Mouse (Mus musculus): Measurements from ENCODE around the gene Kcne3. TPM values are rescaled to one million over a fixed set of nuclear protein-coding genes. Genes with fewer than 3 reads are reported as not detected.

Gene Kcne3
- total RNA-seq, 2 experiments from 2014 or later: 0.56 to 1.1 TPM

DNA sequence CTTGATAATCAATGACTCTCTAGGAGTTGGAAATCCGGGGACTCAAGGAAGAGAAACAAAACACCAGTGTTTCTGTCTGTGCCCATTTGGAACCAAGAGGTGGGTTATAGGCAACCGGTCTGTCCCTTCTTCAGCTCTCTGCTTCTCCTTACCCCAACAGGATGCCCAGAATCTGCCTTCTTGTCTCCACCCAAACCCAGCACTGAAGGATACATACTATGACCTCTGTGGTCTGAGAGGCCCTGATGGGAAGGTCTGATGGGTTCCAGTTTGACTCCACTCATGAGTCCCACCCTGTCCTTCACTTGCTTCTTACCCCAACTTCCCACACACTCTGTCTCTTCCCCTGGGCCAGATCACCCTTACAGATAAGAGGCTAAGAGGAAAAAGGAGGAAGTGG, 4.9 kb downstream of the Kcne3 start:
- no peak for DNase-seq (ENCODE audit: low spot score in 2 of 2)

DNA sequence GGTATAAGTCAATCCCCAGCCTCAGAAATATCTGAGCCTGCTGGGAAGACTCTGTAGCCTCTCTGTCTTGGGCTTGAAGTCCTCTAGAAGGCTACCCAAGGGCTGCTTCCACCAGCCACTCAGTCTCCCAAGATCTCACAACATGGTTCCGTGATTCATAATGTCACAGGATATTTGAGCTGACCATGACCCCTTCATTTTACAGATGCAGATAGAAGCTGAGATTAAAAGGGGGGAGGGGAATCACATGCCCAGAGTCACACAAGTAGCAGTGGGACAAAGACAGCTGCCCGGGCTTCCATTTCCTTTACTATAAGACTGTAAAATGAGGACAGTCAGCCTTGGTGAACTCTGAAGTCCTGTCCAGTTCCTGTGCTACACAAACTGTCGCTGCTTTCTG, 5.3 kb downstream of the Kcne3 start:
- DNase-seq (ENCODE audit: low spot score in 2 of 2): no peak

DNA sequence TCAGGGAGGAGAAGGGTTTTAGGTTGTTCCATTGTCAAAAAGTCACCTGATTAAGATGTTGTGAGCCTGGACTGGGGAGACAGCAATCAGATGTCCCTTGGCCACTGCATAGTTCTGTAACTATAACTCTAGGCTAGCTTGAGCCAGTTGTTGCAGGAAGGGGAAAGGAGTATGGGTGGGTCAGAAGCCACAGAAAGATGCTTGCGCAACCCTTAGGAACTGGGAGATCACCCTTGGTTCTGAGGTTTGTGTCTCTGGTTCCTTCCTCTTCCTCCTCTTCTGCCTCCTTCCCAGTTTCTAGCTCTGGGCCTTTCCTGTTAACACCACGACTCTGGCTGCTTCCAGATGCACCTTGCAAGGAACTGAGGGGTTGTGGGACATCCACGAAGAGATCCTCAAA, 6.1 kb downstream of the Kcne3 start:
- no peak for DNase-seq (ENCODE audit: low spot score in 2 of 2)

DNA sequence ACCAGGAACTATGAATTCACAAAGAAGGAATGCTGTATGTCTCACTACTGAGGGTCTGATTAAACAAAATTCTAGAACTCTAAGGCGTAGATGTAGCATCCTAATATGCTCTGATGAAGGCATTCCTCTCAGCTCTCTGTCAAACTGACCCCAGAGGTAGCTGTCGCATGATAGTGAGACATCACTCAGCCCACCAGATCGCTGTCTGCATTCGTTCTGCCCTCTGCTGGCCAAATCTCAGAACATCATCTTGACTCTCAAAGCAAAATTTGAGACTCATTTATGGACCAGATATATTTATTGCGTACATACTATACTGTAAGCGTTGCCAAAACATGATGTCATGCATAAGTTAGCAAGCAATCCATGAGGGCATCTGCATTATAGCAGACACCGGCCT, 11.3 kb downstream of the Kcne3 start:
- peak; percentile 26 to 55 for DNase-seq (ENCODE audit: low spot score in 2 of 2)

DNA sequence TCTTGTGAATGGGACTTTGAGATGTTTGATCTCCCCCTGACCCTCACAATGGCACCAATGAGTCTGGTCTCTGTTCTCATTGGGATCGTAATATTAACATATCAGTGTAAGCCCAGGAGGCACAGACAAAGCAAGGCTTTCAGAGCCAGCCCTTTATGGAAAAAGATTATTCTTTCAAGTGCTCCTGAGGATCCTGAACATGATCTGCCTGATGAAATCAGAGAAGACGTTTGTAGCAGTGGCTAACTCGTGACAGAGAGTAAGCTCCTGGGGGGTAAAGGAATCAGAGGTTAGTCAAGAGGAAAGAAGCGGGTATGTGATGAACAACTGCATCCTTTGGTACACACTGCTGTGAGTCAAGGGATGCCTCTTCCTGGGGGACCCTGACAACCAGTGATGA, 13.9 kb downstream of the Kcne3 start:
- no peak for DNase-seq (ENCODE audit: low spot score in 2 of 2)

DNA sequence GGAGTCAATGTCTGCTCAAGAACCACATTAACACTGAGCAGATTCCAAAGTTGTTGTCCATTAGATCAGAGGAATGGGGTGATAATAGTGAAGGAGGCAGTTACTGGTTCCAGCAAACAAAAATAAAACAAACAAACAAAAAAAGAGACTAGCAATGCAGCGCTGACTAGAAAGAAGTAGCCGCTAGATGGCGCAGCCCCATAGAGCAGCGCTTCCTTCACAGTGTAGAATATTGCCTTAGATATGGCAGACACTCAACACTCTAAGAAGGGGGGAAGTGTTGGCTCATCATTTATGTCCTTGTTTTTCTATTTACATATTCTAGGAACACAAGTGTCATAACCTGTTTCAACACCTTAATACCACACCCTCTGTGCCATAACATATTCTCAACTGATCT, 14.5 kb downstream of the Kcne3 start:
- DNase-seq (ENCODE audit: low spot score in 2 of 2): peak; percentile 52 to 53

DNA sequence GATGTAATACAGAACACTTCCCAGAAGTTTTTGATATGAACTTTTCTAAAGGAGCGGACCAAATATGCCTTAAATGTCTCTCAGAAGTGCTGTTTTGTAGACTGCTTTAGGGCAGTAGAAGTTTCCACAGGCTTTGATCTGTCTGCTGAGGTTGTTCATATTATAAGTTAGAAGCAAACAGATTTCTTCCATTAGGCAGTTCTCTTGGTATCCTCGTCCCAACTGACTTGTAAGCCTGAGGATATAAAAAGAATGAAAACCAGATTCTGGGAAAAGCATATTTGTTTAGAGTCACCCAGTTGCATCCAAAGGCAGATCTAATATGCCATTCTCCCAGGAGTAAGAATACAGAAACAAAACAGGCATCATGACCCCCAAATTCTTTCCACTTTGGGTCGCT, 24.9 kb downstream of the Kcne3 start:
- no peak for DNase-seq (ENCODE audit: low spot score in 2 of 2)

DNA sequence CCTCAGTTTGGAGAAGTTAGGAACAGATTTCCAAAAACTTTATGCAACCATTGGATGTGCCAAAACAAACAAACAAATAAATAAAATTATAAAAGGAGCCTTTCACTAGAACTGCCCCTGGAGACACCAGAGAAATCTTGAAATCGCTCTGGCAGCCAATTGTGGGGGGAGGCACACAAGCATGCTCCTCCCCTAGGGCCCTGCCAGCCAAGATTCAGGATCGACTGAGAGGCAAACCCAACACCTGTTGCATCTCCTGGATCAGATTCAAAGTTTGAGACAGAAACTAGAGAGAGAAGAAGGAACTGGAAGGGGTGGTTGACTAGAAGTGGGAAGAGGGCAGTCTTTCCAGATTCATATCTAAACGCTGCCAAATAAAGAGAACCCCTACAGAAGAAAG, 27.3 kb downstream of the Kcne3 start:
- DNase-seq (ENCODE audit: low spot score in 2 of 2): no peak

DNA sequence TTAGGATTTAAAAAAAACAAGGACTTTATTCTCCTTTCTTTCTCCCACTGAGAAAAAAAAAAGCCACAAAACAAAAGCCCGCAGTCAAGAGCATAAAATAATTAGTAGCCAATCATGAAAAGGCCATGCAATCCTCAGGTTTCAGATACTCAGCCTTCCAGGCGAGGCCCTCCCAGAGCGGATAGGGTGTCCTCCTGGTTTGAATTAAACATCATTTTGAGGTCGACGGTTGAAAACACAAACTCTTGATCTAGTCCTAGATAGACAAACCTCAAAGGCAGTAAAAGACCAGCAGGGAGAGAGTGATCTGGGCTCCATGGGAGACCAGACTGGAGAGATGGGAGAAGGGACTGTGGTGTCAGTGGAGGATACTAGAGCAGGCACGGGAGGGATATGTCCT, 28.6 kb downstream of the Kcne3 start:
- DNase-seq (ENCODE audit: low spot score in 2 of 2): no peak

DNA sequence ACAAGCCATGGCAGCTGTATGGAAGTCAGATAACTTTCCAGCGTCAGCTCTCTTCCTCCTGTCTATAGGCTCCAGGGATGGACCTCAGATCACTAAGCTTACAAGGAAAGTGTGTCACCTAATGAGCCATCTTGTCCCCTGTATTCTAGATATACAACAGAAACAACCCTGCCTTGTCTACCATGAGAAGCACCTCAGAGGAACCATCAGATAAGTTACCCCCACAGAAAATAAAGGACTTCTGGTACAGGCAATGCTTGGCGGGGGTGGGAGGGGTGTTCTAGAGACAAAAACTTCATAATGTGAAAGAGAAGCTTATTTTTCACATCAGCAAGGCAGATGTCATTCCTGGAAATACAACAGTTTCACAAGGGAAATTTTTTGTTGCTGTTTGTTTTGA, 29.8 kb downstream of the Kcne3 start:
- DNase-seq (ENCODE audit: low spot score in 2 of 2): no peak

DNA sequence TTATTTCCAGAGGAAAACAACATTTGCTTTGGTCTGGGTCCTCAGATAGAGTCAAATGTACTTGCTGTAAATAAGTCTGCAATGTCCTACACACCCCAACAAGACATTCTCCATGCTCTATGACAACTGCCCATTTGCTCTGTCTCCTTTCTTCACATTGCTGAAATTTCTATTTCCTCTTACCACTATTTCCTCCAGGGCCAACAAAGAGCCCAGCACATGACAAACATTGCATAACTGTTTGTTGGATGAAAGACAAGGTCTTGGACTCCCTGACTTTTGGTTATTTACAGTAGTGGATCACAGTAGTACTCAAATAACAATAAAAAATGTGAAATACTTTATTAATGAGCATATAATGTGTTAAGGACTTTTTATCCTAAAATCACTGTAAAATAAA, 31.6 kb downstream of the Kcne3 start:
- DNase-seq (ENCODE audit: low spot score in 2 of 2): no peak

DNA sequence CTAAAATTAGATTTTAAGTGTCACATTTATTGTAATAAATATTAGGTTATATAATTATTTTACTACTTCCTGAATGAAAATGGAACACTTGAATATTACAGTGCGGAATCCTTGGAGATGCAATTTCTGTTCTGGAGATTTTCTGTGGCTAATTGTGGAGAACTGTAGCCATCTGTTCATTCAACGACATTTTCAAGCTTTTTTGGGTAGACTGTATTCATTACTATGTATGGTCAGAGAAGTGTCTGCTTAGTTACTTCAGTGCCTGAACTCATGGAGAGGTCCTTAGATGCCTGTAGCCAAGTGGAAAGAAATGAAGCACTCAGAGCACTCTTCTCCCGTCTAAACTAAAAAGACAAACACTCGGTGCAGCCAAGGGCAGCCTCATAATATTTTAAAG, 38.0 kb downstream of the Kcne3 start:
- no peak for DNase-seq (ENCODE audit: low spot score in 2 of 2)

DNA sequence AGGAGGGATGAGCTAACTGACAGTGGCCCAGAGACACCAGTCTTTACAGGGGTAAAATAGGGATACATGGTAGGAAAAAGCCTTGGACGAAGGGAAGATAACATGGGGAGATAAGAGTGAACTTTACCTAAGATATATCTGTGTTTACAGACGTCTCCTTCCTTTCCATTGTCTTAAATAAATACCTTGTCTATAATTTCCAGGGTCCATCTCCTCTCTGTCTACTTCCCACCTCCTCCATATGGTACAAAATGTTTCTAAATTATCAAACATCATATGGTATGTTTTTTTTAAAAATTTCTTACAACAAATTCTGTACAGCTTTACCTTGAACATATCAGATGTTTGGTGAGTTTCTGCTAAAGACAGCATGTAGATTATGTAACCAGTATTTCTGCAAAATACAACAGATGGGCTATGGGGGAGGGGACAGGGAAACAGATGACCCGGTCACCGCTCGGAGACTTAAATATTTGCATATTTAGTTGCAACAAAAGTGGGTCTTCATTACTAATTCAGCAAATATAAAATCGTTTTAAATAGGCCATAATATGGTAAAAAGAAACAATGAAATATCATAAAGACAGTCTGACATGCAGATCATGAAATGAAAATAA, 38.9 kb downstream of the Kcne3 start:
- no peak for DNase-seq (ENCODE audit: low spot score in 2 of 2)

DNA sequence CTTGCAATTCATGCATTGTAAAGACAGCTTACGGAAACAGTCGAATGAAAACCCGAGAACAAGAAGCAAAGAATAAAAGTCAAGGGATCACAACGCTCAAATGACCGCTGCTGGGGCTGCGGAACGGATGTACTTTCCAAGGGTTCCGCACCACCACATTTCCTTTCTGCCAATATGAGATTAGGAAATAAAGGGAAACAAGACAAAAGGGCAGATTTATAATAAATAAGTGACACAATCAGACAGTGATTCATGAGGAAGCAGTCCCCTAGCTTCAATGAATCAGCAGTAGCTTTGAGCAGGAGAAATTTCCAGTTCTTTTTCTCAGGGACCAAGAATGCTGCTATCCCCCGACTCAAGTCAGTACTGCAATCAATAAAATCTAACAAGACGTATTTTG, 39.7 kb downstream of the Kcne3 start:
- DNase-seq (ENCODE audit: low spot score in 2 of 2): no peak

DNA sequence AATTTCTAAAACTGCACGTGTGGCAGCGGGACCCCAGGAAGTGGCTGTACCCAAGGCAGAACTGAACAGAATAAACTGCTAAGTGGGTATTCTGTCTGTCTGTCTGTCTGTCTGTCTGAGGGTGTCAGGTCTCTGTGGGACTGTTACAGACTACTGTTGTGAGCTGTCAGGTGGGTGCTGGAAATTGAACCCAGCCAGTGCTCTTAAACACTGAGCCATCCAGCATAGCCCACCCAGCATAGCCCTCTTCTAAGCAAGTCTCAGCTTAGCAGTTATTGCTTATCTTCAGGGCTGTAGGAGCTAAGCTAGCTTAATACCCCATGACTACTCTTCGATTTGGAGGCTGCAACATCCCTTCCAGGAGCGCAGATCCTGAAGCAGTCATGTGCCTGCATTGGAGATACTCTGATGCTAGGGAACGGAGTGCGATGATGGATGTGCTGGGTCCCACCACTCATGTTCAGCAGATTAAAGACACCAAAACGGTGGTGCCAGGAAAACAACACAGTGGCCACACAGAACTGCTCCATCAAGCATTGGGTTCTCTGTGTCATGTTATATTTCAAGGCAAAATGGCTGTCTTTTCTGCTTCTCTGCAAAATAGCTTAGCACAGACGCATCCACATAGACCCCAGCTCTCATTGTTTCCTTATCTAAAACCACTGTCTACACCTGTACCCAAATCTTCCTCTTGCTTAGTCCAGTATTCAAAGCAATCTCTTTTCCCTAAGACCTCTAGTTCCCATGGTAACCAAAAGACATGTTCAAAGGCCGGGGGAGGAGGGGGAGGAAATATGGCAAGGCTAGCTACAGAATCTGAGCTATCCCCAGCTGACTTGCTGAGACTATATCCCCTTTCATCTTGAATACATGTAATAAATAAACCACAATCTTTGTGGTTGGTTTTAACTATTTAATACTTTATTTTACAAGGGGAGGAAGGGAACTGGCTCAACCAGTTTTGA, 40.6 kb downstream of the Kcne3 start:
- no peak for DNase-seq (ENCODE audit: low spot score in 2 of 2)

DNA sequence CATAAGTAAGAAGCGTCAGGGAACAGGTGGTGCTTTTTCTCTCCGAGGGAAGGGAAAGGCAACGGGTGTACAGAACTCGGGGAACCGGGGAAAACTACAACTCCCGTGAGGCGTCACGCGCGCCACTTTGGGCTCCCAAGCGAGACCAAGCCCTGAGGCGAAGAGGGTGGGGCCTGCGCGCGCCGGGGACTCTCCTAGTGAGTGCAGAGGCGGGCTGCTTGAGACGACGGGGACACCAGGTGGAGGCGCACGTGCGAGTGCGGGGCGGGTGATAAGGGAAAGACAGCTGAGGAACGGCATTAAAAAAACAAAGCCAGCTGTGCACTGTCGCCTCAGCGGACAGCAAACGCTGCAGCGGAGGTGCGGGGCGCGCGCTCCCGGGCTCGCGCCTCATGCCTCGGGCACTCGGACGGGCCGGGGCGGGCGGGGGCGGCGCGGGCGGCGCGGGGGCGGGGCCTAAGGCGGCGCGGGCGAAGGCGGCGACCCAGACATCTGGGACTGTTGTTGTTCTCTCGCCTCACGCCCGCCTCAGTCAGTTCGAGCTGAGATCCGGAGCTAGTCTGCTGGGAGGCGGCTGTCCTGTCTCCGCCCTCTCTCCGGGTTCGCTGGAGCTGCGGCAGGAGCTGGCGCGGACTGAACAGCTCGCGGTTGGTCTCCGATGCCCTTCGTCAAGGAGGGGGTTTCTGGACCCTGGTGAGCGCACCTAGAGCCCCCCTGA, 51.0 kb downstream of the Kcne3 start, which contains the start of gene Pgm2l1:
Gene Pgm2l1 (plus strand): TSS at position 237 of the 718 bp plus-strand sequence.
- peak; percentile 91 to 92 for DNase-seq (ENCODE audit: low spot score in 2 of 2)

DNA sequence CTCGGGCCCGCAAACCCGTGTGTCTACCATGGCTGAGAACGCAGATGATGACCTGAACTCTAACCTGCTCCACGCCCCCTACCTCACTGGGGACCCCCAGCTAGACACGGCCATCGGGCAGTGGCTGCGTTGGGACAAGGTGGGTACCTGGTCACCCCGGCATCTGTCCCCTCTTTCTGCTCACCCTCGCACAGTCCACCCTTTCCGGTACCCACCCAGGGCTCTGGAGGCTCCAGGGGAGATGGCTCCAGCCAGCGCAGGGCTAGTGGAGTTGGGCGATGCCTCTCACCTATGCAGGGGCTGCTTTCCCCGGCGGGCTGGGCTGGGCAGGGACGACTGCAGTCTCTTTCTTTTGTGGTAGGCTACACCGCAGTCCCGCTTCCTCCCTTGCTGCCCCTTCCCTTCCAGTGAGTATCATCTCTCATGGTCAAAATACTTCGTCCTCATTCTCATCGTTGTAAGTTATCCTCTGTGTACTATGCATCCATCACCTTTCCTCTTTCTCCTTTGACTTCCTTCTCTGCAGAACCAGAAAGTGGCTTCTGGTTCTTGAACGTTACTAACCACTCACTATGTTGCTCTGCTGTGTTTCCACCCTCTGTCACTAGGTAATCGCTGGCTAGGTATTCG, 51.7 kb downstream of the Kcne3 start:
- peak in 1 of 2 experiments; percentile 23 for DNase-seq (ENCODE audit: low spot score in 2 of 2)

DNA sequence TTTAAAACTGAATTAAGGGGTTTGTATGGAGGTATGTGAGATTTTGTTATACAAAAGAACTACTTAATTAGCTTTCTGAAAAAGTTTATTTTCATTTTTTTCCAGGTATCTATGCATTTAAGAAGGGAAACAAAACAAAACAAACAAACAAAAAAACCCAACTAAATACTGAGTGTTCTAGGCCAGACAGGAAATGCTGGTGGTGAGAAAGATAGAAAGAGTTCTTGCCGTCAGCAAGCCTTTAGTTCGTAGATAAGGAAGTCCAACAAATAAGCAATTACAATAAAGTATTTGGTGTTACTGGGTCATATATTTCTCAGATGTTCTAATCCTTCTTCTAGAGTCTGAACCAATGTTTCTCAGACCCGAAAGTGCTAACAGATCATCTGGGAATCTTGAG, 52.7 kb downstream of the Kcne3 start:
- no peak for DNase-seq (ENCODE audit: low spot score in 2 of 2)

DNA sequence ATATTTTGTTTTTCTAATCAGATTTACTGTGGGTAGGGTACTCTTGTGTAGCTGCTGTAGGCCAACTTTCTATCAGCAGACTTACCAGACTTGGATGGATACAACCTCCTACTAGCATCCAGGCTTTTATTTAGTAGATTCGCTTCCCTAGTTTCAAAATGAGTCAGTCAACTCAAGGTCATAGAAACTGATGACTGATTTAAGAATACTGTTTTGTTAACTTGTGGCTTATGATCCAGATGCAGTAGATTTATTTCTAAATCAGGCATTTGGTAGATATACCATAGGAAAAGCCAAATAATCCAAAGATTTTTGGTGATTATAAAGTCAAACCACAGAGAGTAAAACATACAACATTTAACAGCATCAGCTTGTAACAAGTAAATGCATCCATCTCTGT, 54.3 kb downstream of the Kcne3 start:
- DNase-seq (ENCODE audit: low spot score in 2 of 2): no peak

DNA sequence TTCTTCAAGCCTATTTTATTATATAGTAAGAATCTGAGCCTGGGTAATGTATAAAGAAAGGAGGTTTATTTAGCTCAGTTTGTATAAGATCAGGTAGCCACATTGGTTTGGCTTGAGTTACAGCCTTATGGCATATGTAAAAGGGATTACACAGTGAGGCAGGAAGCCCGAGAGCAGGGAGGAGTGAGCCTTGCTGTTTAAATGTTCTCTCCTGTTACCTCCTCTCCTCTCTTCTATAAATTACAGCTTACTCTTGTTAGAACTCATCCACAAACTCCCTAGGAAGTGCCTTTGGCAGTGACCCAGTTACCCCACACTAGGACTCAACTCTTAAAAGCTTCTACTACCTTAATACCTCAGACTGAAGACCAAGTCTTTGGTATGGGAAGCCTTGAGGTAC, 55.4 kb downstream of the Kcne3 start:
- DNase-seq (ENCODE audit: low spot score in 2 of 2): no peak

DNA sequence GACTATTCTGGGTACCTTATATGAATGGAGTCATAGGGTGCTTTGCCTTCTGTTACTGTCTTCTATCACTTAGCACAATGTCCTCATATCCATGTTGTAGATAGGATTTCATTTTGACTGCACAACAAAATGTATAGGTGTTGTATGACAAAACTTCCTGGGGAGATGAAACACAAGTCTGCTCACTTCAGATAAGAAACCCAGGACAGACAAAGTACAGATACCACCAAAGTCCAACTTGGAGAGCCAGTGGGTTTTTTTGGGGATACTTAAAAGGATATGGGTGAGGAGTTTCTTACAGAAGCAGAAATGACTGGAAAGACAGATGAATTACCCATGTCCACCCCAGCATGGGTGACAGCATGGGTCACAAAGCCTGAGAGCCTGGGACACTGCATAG, 57.4 kb downstream of the Kcne3 start:
- DNase-seq (ENCODE audit: low spot score in 2 of 2): no peak

Measured in adrenal gland, adult 18-20 months (tissue).